Mouse (Mus musculus) olfactory bulb, adult 2 months (tissue): ENCODE data around the gene Ngb.

ENCODE experiments used
- CTCF ChIP-seq: fragments of 200-500 bp; IDR thresholded peaks from 2 replicates; pipeline ENCODE4 v1.5.1; 2012; ENCODE audit warnings: low read depth, mild to moderate bottlenecking, low read length, moderate library complexity; ENCODE audit not compliant: insufficient read depth
- POLR2A ChIP-seq: fragments of 200-500 bp; IDR thresholded peaks from 2 replicates; pipeline ENCODE4 v1.6.1; 2012; ENCODE audit warnings: mild to moderate bottlenecking, low read depth, low read length, moderate library complexity; ENCODE audit not compliant: insufficient read depth

GRCm38 (mm10) chr12:87066429-87066828 lies 35.9 kb downstream of the Ngb start:
- TF ChIP-seq POLR2A (no peak), CTCF (no peak)
